Mouse (Mus musculus) kidney, postnatal 0 days (tissue): Measurements from ENCODE around the gene Tppp3. TPM values are rescaled to one million over a fixed set of nuclear protein-coding genes. Genes with fewer than 3 reads are reported as not detected.

Source experiments
- ATAC-seq: fragments of 200-750 bp; cut with Nextera tagmentation; replicated peaks from 2 replicates; pipeline ENCODE4 v1.8.0; 2017; ENCODE audit warnings: low read depth, moderate number of reproducible peaks, moderate TSS enrichment, moderate library complexity; ENCODE audit not compliant: low FRiP score
- DNase-seq: peaks from one replicate; pipeline ENCODE4 v3.0.0-alpha.2; 2016; ENCODE audit warnings: low spot score
- H3K27ac ChIP-seq: fragments of 300-500 bp; sonication (generic); 2 replicates; pipeline ENCODE4 v1.5.1; 2014; ENCODE audit warnings: mild to moderate bottlenecking
- H3K27me3 ChIP-seq: fragments of 300-500 bp; sonication (generic); 2 replicates; pipeline ENCODE4 v1.6.1; 2014; ENCODE audit warnings: low read length, mixed read lengths; ENCODE audit not compliant: insufficient read depth
- H3K36me3 ChIP-seq: fragments of 300-500 bp; sonication (generic); 2 replicates; pipeline ENCODE4 v1.6.1; 2014; ENCODE audit warnings: low read length, mixed read lengths; ENCODE audit not compliant: insufficient read depth
- H3K4me1 ChIP-seq: fragments of 300-500 bp; sonication (generic); replicated peaks from 2 replicates; pipeline ENCODE4 v1.6.1; 2014; ENCODE audit warnings: antibody characterized with exemption, low read length, mixed read lengths; ENCODE audit not compliant: insufficient read depth
- H3K4me2 ChIP-seq: fragments of 300-500 bp; sonication (generic); 2 replicates; pipeline ENCODE4 v1.6.1; 2014; ENCODE audit warnings: mild to moderate bottlenecking, low read length, moderate library complexity, mixed read lengths
- H3K4me3 ChIP-seq: fragments of 300-500 bp; sonication (generic); replicated peaks from 2 replicates; pipeline ENCODE4 v1.5.1; 2014; ENCODE audit warnings: low read depth, low read length
- H3K9ac ChIP-seq: fragments of 300-500 bp; sonication (generic); 2 replicates; pipeline ENCODE4 v1.6.1; 2014; ENCODE audit warnings: low read depth, low read length
- H3K9me3 ChIP-seq: fragments of 300-500 bp; sonication (generic); replicated peaks from 2 replicates; pipeline ENCODE4 v1.6.1; 2016; ENCODE audit warnings: low read length, inconsistent platforms, mixed read lengths
- CTCF ChIP-seq: IDR thresholded peaks from 2 replicates; pipeline ENCODE4 v1.5.1; 2016; ENCODE audit warnings: antibody characterized with exemption, low read depth, mild to moderate bottlenecking, moderate library complexity
- WGBS: fragments of 180-500 bp; shearing (Covaris S2); extraction: QIAGEN DNeasy Blood & Tissue Kit; methylation state at CpG from one replicate; pipeline ENCODE4 v1.1.7; 2014; 5-methylcytosine and 5-hydroxymethylcytosine counted together
- polyA plus RNA-seq: library from polyadenylated mRNA; unstranded; fragments of >200 nt; fragmentation: Nextera tagmentation; extraction: Ambion mirVana; gene quantifications from 2 replicates; pipeline ENCODE4 v1.2.1, GENCODE M21; 2015

Tppp3 gene
- polyA plus RNA-seq, 1 experiment from 2014 or later = 15.6 TPM

DNA sequence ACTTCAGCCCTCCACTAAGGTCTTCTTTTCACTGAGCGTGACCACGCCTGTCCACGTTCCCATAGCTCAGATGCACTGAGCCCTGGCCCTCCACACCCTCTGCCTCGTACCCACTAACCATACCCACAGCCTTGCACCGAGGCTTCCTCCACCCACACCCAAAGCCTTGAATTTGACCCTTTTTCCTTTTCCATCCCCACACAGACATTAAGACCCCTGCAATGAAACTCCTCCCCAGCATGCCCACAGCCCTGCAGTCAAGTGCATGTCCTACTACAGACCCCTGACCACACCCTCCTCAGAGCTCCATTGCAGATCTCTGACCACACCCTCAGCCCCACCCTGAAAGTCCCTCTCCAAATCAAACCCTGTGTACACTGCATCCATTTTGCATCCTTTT is 1.5 kb downstream of the Tppp3 start:
- Histone ChIP-seq H3K27me3 (no peaks in the 10 kb centered on the region), H3K9me3 (no peaks in the 10 kb centered on the region), H3K36me3 (peaks cover 6% of the 10 kb centered on the region; the same call in 1 of the 2 replicates), H3K4me3 (no peak overlapping the region), H3K27ac (no peak overlapping the region), H3K9ac (no peak overlapping the region), H3K4me2 (no peak overlapping the region), H3K4me1 (peaks cover 17% of the 10 kb centered on the region)
- DNase-seq (no peak), ATAC-seq (no peak)
- 86% methylated on average over 5 of the region's 5 CpGs for WGBS
- TF ChIP-seq CTCF = no peak

GRCm38 (mm10) chr8:105469041-105469695 is 2.2 kb downstream of the Tppp3 start:
- H3K4me3 ChIP-seq = no peak overlapping the region
- H3K36me3 ChIP-seq = peaks cover 6% of the 10 kb centered on the region; the same call in 1 of the 2 replicates
- ATAC-seq (no peak), DNase-seq (no peak)
- H3K27me3 ChIP-seq = no peaks in the 10 kb centered on the region
- no peak overlapping the region for H3K4me2 ChIP-seq
- H3K9ac ChIP-seq = no peak overlapping the region
- no peak overlapping the region for H3K27ac ChIP-seq
- H3K4me1 ChIP-seq = peaks cover 11% of the 10 kb centered on the region
- no peak for TF ChIP-seq CTCF
- H3K9me3 ChIP-seq = no peaks in the 10 kb centered on the region
- WGBS = 57% methylated on average over 6 of the region's 6 CpGs

DNA sequence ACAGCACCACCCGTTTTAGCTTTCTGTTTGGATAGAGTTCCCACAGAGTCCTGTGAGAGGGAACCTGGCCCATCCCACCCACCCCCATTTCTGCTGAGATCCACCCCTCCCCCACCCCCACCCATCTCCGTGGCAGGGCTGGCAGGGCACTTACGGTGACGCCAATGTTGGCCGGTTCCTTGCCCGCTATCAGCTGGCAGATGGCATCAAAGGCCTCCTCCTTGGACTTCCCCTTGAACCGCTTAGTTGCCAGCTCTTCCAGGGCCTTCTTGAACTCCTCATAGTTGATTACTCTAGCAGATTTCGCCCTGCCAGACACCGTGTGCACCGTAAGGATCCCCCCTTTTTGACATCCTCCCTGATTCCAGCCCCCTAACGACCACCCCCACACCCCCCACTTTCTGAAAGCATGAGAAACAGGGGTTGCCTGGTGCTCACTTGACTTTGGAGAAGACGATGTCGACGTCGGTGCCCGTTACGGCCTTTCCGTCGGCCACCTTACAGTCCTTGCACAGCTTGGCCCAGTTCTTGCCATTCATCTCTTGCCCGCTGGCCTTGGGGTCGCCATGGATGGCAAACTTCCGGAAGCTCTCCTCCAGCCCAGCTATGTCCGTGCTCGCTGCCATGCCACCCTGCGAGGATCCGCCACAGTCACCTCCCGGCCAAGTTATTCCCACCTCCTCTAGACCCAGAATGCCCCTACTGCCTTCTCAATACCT is 3.2 kb downstream of the Tppp3 start:
- TF ChIP-seq CTCF = no peak
- Histone ChIP-seq H3K9ac (no peak overlapping the region), H3K9me3 (no peaks in the 10 kb centered on the region), H3K4me3 (no peak overlapping the region), H3K4me1 (peaks cover 6% of the 10 kb centered on the region; the same call in 1 of the 2 replicates), H3K36me3 (peaks cover 6% of the 10 kb centered on the region; the same call in 1 of the 2 replicates), H3K4me2 (no peak overlapping the region), H3K27me3 (no peaks in the 10 kb centered on the region), H3K27ac (no peak overlapping the region)
- ATAC-seq (no peak), DNase-seq (no peak)
- WGBS = 89% methylated on average over 27 of the region's 27 CpGs

- DNase-seq (no peak), ATAC-seq (no peak)
- no peak overlapping the region for H3K4me3 ChIP-seq
- H3K9me3 ChIP-seq = no peaks in the 10 kb centered on the region
- H3K36me3 ChIP-seq = peaks cover 3% of the 10 kb centered on the region; the same call in 1 of the 2 replicates
- peaks cover 6% of the 10 kb centered on the region; the same call in 1 of the 2 replicates for H3K4me1 ChIP-seq
- H3K4me2 ChIP-seq = no peak overlapping the region
- no peak for TF ChIP-seq CTCF
- H3K27ac ChIP-seq = no peak overlapping the region
- no peaks in the 10 kb centered on the region for H3K27me3 ChIP-seq
- 91% methylated on average over 10 of the region's 10 CpGs for WGBS
- H3K9ac ChIP-seq = no peak overlapping the region
Measured at GRCm38 (mm10) chr8:105467396-105467985, 3.8 kb downstream of the Tppp3 start.

DNA sequence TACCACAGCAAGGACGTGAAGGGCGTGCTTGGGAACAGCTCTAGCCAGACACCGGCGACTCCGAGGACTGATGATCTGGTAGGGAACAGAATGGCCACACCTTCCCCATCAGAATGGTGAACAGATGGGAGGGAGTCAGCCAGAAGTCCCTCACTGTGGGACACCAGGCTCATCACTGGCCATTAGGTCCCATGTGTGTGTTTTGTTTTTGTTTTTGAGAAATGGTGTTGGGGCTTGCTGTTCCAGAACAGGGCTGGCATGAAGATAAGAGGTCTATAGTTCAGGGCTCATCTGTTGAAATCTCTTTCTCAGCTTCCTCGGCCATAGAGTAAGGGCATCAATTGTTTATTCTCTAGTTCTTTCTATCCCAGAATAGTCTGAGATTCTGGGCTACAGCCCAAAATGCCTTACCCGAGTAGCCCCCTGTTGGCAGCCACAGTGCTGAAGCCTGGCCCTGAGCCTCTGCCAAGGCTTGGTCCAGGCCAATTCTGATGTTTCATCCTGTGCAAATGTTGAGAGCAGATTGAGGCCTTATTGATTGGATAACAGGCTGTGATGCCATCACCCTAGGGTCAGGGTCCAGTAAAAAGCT is 4.5 kb downstream of the Tppp3 start:
- Histone ChIP-seq H3K9ac (no peak overlapping the region), H3K36me3 (no peaks in the 10 kb centered on the region), H3K9me3 (no peaks in the 10 kb centered on the region), H3K27me3 (no peaks in the 10 kb centered on the region), H3K4me3 (no peak overlapping the region), H3K4me1 (peaks cover 6% of the 10 kb centered on the region; the same call in 1 of the 2 replicates), H3K4me2 (no peak overlapping the region), H3K27ac (no peak overlapping the region)
- DNase-seq (no peak), ATAC-seq (no peak)
- TF ChIP-seq CTCF = no peak
- 76% methylated on average over 7 of the region's 7 CpGs for WGBS

DNA sequence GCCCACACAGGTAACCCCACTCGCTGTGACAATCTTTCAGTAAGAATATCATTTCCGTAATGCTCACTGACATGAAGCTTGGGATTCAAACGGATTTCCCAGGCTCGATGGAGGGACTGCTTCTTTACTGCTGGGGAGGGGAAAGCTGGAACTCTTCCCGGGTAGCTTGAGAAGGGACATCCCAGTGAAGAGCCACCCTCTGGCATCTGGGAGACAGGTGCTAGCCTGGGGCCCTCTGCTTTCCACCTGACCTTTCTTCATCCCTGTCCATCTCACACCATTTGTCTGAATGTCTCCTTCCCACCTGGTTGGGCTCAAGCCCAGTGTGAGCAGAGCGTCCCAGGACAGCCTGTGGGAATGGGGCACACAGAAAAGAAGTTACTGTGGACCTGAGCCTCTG is 5.1 kb downstream of the Tppp3 start:
- WGBS = 82% methylated on average over 6 of the region's 6 CpGs
- no peak for TF ChIP-seq CTCF
- Histone ChIP-seq H3K27me3 (no peaks in the 10 kb centered on the region), H3K27ac (no peak overlapping the region), H3K9me3 (no peaks in the 10 kb centered on the region), H3K36me3 (no peaks in the 10 kb centered on the region), H3K4me2 (no peak overlapping the region), H3K4me1 (peaks cover 6% of the 10 kb centered on the region; the same call in 1 of the 2 replicates), H3K4me3 (no peak overlapping the region), H3K9ac (no peak overlapping the region)
- ATAC-seq = no peak
- no peak for DNase-seq
